Mouse (Mus musculus): Measurements from ENCODE around the gene Cldn5. TPM values are rescaled to one million over a fixed set of nuclear protein-coding genes. Genes with fewer than 3 reads are reported as not detected.

The Cldn5 gene
- polyA plus RNA-seq, 1 experiment from 2014 or later: 27.2 TPM

GRCm38 (mm10) chr16:18781810-18782209 lies 5.2 kb downstream of the Cldn5 start:
- Histone ChIP-seq H3K9ac (ENCODE audit: low read depth, low read length) (no peak overlapping the region), H3K27ac (ENCODE audit: low read length) (no peak overlapping the region), H3K4me2 (ENCODE audit: low read depth, low read length) (no peak overlapping the region), H3K36me3 (ENCODE audit: control insufficient read depth, insufficient read depth, low read length) (0 out of 2 replicates have a peak, but pooled peaks cover 5% of the 10 kb centered on the region), H3K4me3 (ENCODE audit: low read length) (no peak overlapping the region), H3K27me3 (replicated peaks; ENCODE audit: control insufficient read depth, insufficient read depth, low read length) (peaks cover 24% of the 10 kb centered on the region), H3K9me3 (ENCODE audit: control insufficient read depth, low read length) (no peaks in the 10 kb centered on the region), H3K4me1 (ENCODE audit: control insufficient read depth, insufficient read depth, low read length) (peaks cover 9% of the 10 kb centered on the region; the same call in 1 of the 2 replicates)
- ATAC-seq: no peak
- 92% methylated on average over 10 of the region's 10 CpGs for WGBS

GRCm38 (mm10) chr16:18785025-18785424 lies 8.4 kb downstream of the Cldn5 start:
- H3K27me3 ChIP-seq (replicated peaks; ENCODE audit: control insufficient read depth, insufficient read depth, low read length): no peaks in the 10 kb centered on the region
- 0 out of 2 replicates have a peak, but pooled peaks cover 5% of the 10 kb centered on the region for H3K36me3 ChIP-seq (ENCODE audit: control insufficient read depth, insufficient read depth, low read length)
- H3K27ac ChIP-seq (ENCODE audit: low read length): no peak overlapping the region
- no peak overlapping the region for H3K4me2 ChIP-seq (ENCODE audit: low read depth, low read length)
- no peak overlapping the region for H3K4me3 ChIP-seq (ENCODE audit: low read length)
- H3K4me1 ChIP-seq (ENCODE audit: control insufficient read depth, insufficient read depth, low read length): no peaks in the 10 kb centered on the region
- H3K9ac ChIP-seq (ENCODE audit: low read depth, low read length): no peak overlapping the region
- H3K9me3 ChIP-seq (ENCODE audit: control insufficient read depth, low read length): no peaks in the 10 kb centered on the region
- no peak for ATAC-seq
- WGBS: 90% methylated on average over 7 of the region's 7 CpGs

- ATAC-seq: no peak
- WGBS: 91% methylated on average over 1 of the region's 1 CpGs
- Histone ChIP-seq H3K9me3 (ENCODE audit: control insufficient read depth, low read length) (no peaks in the 10 kb centered on the region), H3K36me3 (ENCODE audit: control insufficient read depth, insufficient read depth, low read length) (0 out of 2 replicates have a peak, but pooled peaks cover 5% of the 10 kb centered on the region), H3K4me3 (ENCODE audit: low read length) (no peak overlapping the region), H3K9ac (ENCODE audit: low read depth, low read length) (no peak overlapping the region), H3K4me1 (ENCODE audit: control insufficient read depth, insufficient read depth, low read length) (no peaks in the 10 kb centered on the region), H3K27ac (ENCODE audit: low read length) (no peak overlapping the region), H3K4me2 (ENCODE audit: low read depth, low read length) (no peak overlapping the region), H3K27me3 (replicated peaks; ENCODE audit: control insufficient read depth, insufficient read depth, low read length) (no peaks in the 10 kb centered on the region)
Measured at GRCm38 (mm10) chr16:18785485-18785884, 8.8 kb downstream of the Cldn5 start.

GRCm38 (mm10) chr16:18786652-18787051 lies 10.0 kb downstream of the Cldn5 start:
- Histone ChIP-seq H3K27me3 (replicated peaks; ENCODE audit: control insufficient read depth, insufficient read depth, low read length) (no peaks in the 10 kb centered on the region), H3K27ac (ENCODE audit: low read length) (no peak overlapping the region), H3K9me3 (ENCODE audit: control insufficient read depth, low read length) (no peaks in the 10 kb centered on the region), H3K9ac (ENCODE audit: low read depth, low read length) (no peak overlapping the region), H3K36me3 (ENCODE audit: control insufficient read depth, insufficient read depth, low read length) (0 out of 2 replicates have a peak, but pooled peaks cover 5% of the 10 kb centered on the region), H3K4me3 (ENCODE audit: low read length) (no peak overlapping the region), H3K4me1 (ENCODE audit: control insufficient read depth, insufficient read depth, low read length) (no peaks in the 10 kb centered on the region), H3K4me2 (ENCODE audit: low read depth, low read length) (no peak overlapping the region)
- no peak for ATAC-seq
- WGBS: 94% methylated on average over 10 of the region's 10 CpGs

- no peak for ATAC-seq
- Histone ChIP-seq H3K4me2 (ENCODE audit: low read depth, low read length) (no peak overlapping the region), H3K36me3 (ENCODE audit: control insufficient read depth, insufficient read depth, low read length) (no peaks in the 10 kb centered on the region), H3K4me1 (ENCODE audit: control insufficient read depth, insufficient read depth, low read length) (no peaks in the 10 kb centered on the region), H3K27me3 (replicated peaks; ENCODE audit: control insufficient read depth, insufficient read depth, low read length) (no peaks in the 10 kb centered on the region), H3K9ac (ENCODE audit: low read depth, low read length) (no peak overlapping the region), H3K4me3 (ENCODE audit: low read length) (no peak overlapping the region), H3K27ac (ENCODE audit: low read length) (no peak overlapping the region), H3K9me3 (ENCODE audit: control insufficient read depth, low read length) (no peaks in the 10 kb centered on the region)
- 89% methylated on average over 10 of the region's 10 CpGs for WGBS
Measured at GRCm38 (mm10) chr16:18788627-18789406, 12.2 kb downstream of the Cldn5 start.

- H3K36me3 ChIP-seq (ENCODE audit: control insufficient read depth, insufficient read depth, low read length): peaks cover 8% of the 10 kb centered on the region; the same call in 1 of the 2 replicates
Measured at GRCm38 (mm10) chr16:18795223-18795899, 18.7 kb downstream of the Cldn5 start.

GRCm38 (mm10) chr16:18796645-18797044 lies 20.0 kb downstream of the Cldn5 start:
- peaks cover 8% of the 10 kb centered on the region for H3K36me3 ChIP-seq (ENCODE audit: control insufficient read depth, insufficient read depth, low read length)
- no peaks in the 10 kb centered on the region for H3K4me1 ChIP-seq (ENCODE audit: control insufficient read depth, insufficient read depth, low read length)
- WGBS: 86% methylated on average over 7 of the region's 7 CpGs
- ATAC-seq: no peak
- no peak overlapping the region for H3K9ac ChIP-seq (ENCODE audit: low read depth, low read length)
- H3K4me2 ChIP-seq (ENCODE audit: low read depth, low read length): no peak overlapping the region
- H3K9me3 ChIP-seq (ENCODE audit: control insufficient read depth, low read length): no peaks in the 10 kb centered on the region
- no peaks in the 10 kb centered on the region for H3K27me3 ChIP-seq (replicated peaks; ENCODE audit: control insufficient read depth, insufficient read depth, low read length)
- no peak overlapping the region for H3K4me3 ChIP-seq (ENCODE audit: low read length)
- no peak overlapping the region for H3K27ac ChIP-seq (ENCODE audit: low read length)

More at GRCm38 (mm10) chr16:18795223-18795899, 18.7 kb downstream of the Cldn5 start:
- Histone ChIP-seq H3K9ac (ENCODE audit: low read depth, low read length) (no peak overlapping the region), H3K4me2 (ENCODE audit: low read depth, low read length) (no peak overlapping the region), H3K27me3 (replicated peaks; ENCODE audit: control insufficient read depth, insufficient read depth, low read length) (no peaks in the 10 kb centered on the region), H3K4me3 (ENCODE audit: low read length) (no peak overlapping the region), H3K27ac (ENCODE audit: low read length) (no peak overlapping the region), H3K4me1 (ENCODE audit: control insufficient read depth, insufficient read depth, low read length) (no peaks in the 10 kb centered on the region), H3K9me3 (ENCODE audit: control insufficient read depth, low read length) (no peaks in the 10 kb centered on the region)
- WGBS: 91% methylated on average over 11 of the region's 11 CpGs
- ATAC-seq: no peak

GRCm38 (mm10) chr16:18798151-18798550 lies 21.5 kb downstream of the Cldn5 start:
- Histone ChIP-seq H3K36me3 (ENCODE audit: control insufficient read depth, insufficient read depth, low read length) (peaks cover 8% of the 10 kb centered on the region), H3K9me3 (ENCODE audit: control insufficient read depth, low read length) (no peaks in the 10 kb centered on the region), H3K9ac (ENCODE audit: low read depth, low read length) (no peak overlapping the region), H3K4me1 (ENCODE audit: control insufficient read depth, insufficient read depth, low read length) (no peaks in the 10 kb centered on the region), H3K27ac (ENCODE audit: low read length) (no peak overlapping the region), H3K27me3 (replicated peaks; ENCODE audit: control insufficient read depth, insufficient read depth, low read length) (no peaks in the 10 kb centered on the region), H3K4me2 (ENCODE audit: low read depth, low read length) (no peak overlapping the region), H3K4me3 (ENCODE audit: low read length) (no peak overlapping the region)
- 90% methylated on average over 5 of the region's 5 CpGs for WGBS
- no peak for ATAC-seq

- H3K9ac ChIP-seq (ENCODE audit: low read depth, low read length): no peak overlapping the region
- no peaks in the 10 kb centered on the region for H3K9me3 ChIP-seq (ENCODE audit: control insufficient read depth, low read length)
- no peak overlapping the region for H3K4me3 ChIP-seq (ENCODE audit: low read length)
- no peaks in the 10 kb centered on the region for H3K4me1 ChIP-seq (ENCODE audit: control insufficient read depth, insufficient read depth, low read length)
- 66% methylated on average over 2 of the region's 2 CpGs for WGBS
- H3K4me2 ChIP-seq (ENCODE audit: low read depth, low read length): no peak overlapping the region
- H3K27me3 ChIP-seq (replicated peaks; ENCODE audit: control insufficient read depth, insufficient read depth, low read length): no peaks in the 10 kb centered on the region
- no peak for ATAC-seq
- H3K27ac ChIP-seq (ENCODE audit: low read length): no peak overlapping the region
- H3K36me3 ChIP-seq (ENCODE audit: control insufficient read depth, insufficient read depth, low read length): peaks cover 8% of the 10 kb centered on the region
Measured at GRCm38 (mm10) chr16:18798841-18799240, 22.2 kb downstream of the Cldn5 start.
